Mouse (Mus musculus) CH12.LX (cell line): ENCODE results near the gene Dlk1. TPM values are rescaled to one million over a fixed set of nuclear protein-coding genes. Genes with fewer than 3 reads are reported as not detected.

Experiments
- DNase-seq: peaks from one replicate; pipeline ENCODE4 v3.0.0-alpha.2; 2013; ENCODE audit errors: extremely low read depth
- H3K27ac ChIP-seq: 2 replicates; pipeline ENCODE4 v1.5.1; 2012; ENCODE audit warnings: low read depth, mild to moderate bottlenecking, control low read depth, moderate library complexity; ENCODE audit not compliant: insufficient read depth
- H3K27me3 ChIP-seq: replicated peaks from 2 replicates; pipeline ENCODE3; 2012; ENCODE audit warnings: inconsistent platforms
- H3K36me3 ChIP-seq, 2 experiments: replicated peaks in 1 of 2; 2 replicates each; pipeline versions ENCODE3 to v1.6.1; 2012; ENCODE audit warnings: inconsistent platforms in 1 of 2, low read length in 1 of 2, mild to moderate bottlenecking in 1 of 2, mixed read lengths in 1 of 2, moderate library complexity in 1 of 2; ENCODE audit not compliant: control insufficient read depth in 1 of 2, insufficient read depth in 1 of 2
- H3K4me1 ChIP-seq, 2 experiments: 2 replicates each; pipeline ENCODE4 v1.6.1; 2012; ENCODE audit warnings: inconsistent platforms in 1 of 2, moderate library complexity in 1 of 2; ENCODE audit not compliant: insufficient read depth in 2 of 2, control insufficient read depth in 1 of 2
- H3K4me2 ChIP-seq: 2 replicates; pipeline ENCODE4 v1.6.1; 2012; ENCODE audit warnings: low read depth, mild to moderate bottlenecking, control low read depth; ENCODE audit not compliant: poor library complexity, insufficient read depth, severe bottlenecking
- H3K4me3 ChIP-seq, 3 experiments: fragments of 150-350 bp in 1 of 3; sonication (generic) in 1 of 3; replicated peaks in 1 of 3; 2 replicates each; pipeline versions ENCODE3 to v1.5.1; 2011 to 2012; ENCODE audit warnings: low read depth in 2 of 3, low read length in 2 of 3, mild to moderate bottlenecking in 2 of 3, moderate library complexity in 2 of 3, control low read depth in 1 of 3, improper control_type of control experiment in 1 of 3, inconsistent platforms in 1 of 3, mixed read lengths in 1 of 3; ENCODE audit not compliant: poor library complexity in 1 of 3
- H3K79me2 ChIP-seq: replicated peaks from 2 replicates; pipeline ENCODE4 v1.6.1; 2012; ENCODE audit warnings: mild to moderate bottlenecking, moderate library complexity; ENCODE audit not compliant: control insufficient read depth, poor library complexity, insufficient read depth, severe bottlenecking; ENCODE audit errors: extremely low read depth
- H3K9ac ChIP-seq: 2 replicates; pipeline ENCODE4 v1.6.1; 2012; ENCODE audit warnings: low read depth, mild to moderate bottlenecking, control low read depth, moderate library complexity; ENCODE audit not compliant: insufficient read depth
- H3K9me3 ChIP-seq: replicated peaks from 2 replicates; pipeline ENCODE3; 2012; ENCODE audit warnings: low read length, inconsistent platforms, mixed read lengths
- CHD2 ChIP-seq: IDR thresholded peaks from 2 replicates; pipeline ENCODE4 v1.6.1; 2011; ENCODE audit warnings: low read length, improper control_type of control experiment
- CTCF ChIP-seq, 2 experiments: IDR thresholded peaks in 1 of 2; conservative IDR thresholded peaks in 1 of 2; 2 replicates each; pipeline ENCODE4 v1.5.1; 2011 to 2012; ENCODE audit warnings: low read depth in 2 of 2, low read length in 2 of 2, improper control_type of control experiment in 1 of 2, inconsistent platforms in 1 of 2, mild to moderate bottlenecking in 1 of 2, moderate library complexity in 1 of 2
- E2F4 ChIP-seq: IDR thresholded peaks from 2 replicates; pipeline ENCODE4 v1.6.1; 2011; ENCODE audit warnings: low read depth, low read length, improper control_type of control experiment; ENCODE audit not compliant: insufficient replicate concordance
- EP300 ChIP-seq: IDR thresholded peaks from 2 replicates; pipeline ENCODE4 v1.6.1; 2011; ENCODE audit warnings: low read length, improper control_type of control experiment
- ETS1 ChIP-seq: conservative IDR thresholded peaks from 2 replicates; pipeline ENCODE4 v1.6.1; 2012; ENCODE audit warnings: low read depth, mild to moderate bottlenecking, inconsistent platforms, low read length, improper control_type of control experiment, moderate library complexity
- GABPA ChIP-seq: IDR thresholded peaks from 2 replicates; pipeline ENCODE4 v1.6.1; 2012; ENCODE audit warnings: low read depth, low read length, improper control_type of control experiment, inconsistent platforms; ENCODE audit not compliant: insufficient replicate concordance
- HCFC1 ChIP-seq: IDR thresholded peaks from 2 replicates; pipeline ENCODE4 v1.6.1; 2012; ENCODE audit warnings: low read depth, mild to moderate bottlenecking, inconsistent platforms, low read length, improper control_type of control experiment
- JUN ChIP-seq: IDR thresholded peaks from 2 replicates; pipeline ENCODE4 v1.6.1; 2011; ENCODE audit warnings: low read depth, mild to moderate bottlenecking, low read length, improper control_type of control experiment, moderate library complexity; ENCODE audit not compliant: insufficient read depth
- KAT2A ChIP-seq: IDR thresholded peaks from 2 replicates; pipeline ENCODE4 v1.6.1; 2012; ENCODE audit warnings: low read length, improper control_type of control experiment, inconsistent platforms; ENCODE audit not compliant: insufficient replicate concordance
- MAFK ChIP-seq: IDR thresholded peaks from 2 replicates; pipeline ENCODE4 v1.6.1; 2011; ENCODE audit warnings: low read length, improper control_type of control experiment; ENCODE audit not compliant: insufficient replicate concordance
- MAX ChIP-seq: IDR thresholded peaks from 2 replicates; pipeline ENCODE4 v1.6.1; 2011; ENCODE audit warnings: low read length, improper control_type of control experiment
- POLR2AphosphoS2 ChIP-seq: IDR thresholded peaks from 2 replicates; pipeline ENCODE4 v1.6.1; 2011; ENCODE audit warnings: low read depth, low read length, improper control_type of control experiment
- RAD21 ChIP-seq: IDR thresholded peaks from 2 replicates; pipeline ENCODE4 v1.6.1; 2011; ENCODE audit warnings: low read depth, mild to moderate bottlenecking, low read length, improper control_type of control experiment, moderate library complexity
- TBP ChIP-seq: conservative IDR thresholded peaks from 2 replicates; pipeline ENCODE4 v1.6.1; 2011; ENCODE audit warnings: low read depth, low read length, improper control_type of control experiment
- TCF12 ChIP-seq: IDR thresholded peaks from 2 replicates; pipeline ENCODE4 v1.6.1; 2014; ENCODE audit warnings: low read depth, mild to moderate bottlenecking, inconsistent platforms, low read length, improper control_type of control experiment
- USF2 ChIP-seq: conservative IDR thresholded peaks from 2 replicates; pipeline ENCODE4 v1.6.1; 2011; ENCODE audit warnings: low read depth, low read length, improper control_type of control experiment
- ZKSCAN1 ChIP-seq: IDR thresholded peaks from 2 replicates; pipeline ENCODE4 v1.6.1; 2012; ENCODE audit warnings: low read depth, inconsistent platforms, low read length, improper control_type of control experiment, borderline replicate concordance
- dilution Hi-C: fragments of 300-500 bp; cut with MboI; formaldehyde crosslinking; loops from 2 replicates; pipeline ENCODE4 v1.14.3; 2020; ENCODE audit warnings: low sequenced_read_pairs; ENCODE audit not compliant: extremely low pct_unique_long_range_greater_than_20kb, extremely low pct_ligation_motif_present
- in situ Hi-C: fragments of 300-500 bp; cut with MboI; formaldehyde crosslinking; loops from 3 replicates; pipeline ENCODE4 v1.14.3; 2019; ENCODE audit warnings: low sequenced_read_pairs, low pct_ligation_motif_present, low pct_unique_long_range_greater_than_20kb, mixed read lengths
- polyA plus RNA-seq: library from polyadenylated mRNA; unstranded; fragments of >175 nt; gene quantifications from 2 replicates; pipeline ENCODE4 v1.2.1, GENCODE M21; 2012; ENCODE audit warnings: low read depth; ENCODE audit not compliant: insufficient read length
- total RNA-seq, 2 experiments: library from RNA; depleted of rRNA; stranded (reverse); fragments of 300-350 nt in 1 of 2; fragments of >200 nt in 1 of 2; gene quantifications; 2 replicates each; pipeline ENCODE4 v1.2.3; 2012 to 2014

The Dlk1 gene
- total and polyA plus RNA-seq, 3 experiments: not detected

DNA sequence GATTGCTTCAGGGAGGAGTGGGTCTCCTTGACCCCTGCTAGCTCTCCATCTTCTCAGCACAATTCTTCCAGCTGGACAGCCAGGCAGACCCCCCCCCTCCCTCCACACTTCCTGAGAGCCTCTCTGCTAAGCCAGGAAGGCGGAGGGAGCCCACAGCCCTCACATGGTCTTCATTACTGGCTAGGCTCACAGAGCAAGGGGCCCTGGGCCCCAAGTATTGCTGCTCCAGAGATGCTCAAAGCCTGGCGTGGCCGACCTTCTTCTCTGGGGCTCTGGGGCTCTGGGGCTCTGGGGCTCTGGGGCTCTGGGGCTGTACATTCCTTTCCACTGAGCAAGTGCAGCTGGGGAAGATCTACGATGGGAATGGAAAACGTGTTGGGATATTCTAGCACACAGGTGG lies 39.9 kb upstream of the Dlk1 start:
- in situ Hi-C loops: no loop called here
- H3K27ac ChIP-seq: no peak overlapping the region

DNA sequence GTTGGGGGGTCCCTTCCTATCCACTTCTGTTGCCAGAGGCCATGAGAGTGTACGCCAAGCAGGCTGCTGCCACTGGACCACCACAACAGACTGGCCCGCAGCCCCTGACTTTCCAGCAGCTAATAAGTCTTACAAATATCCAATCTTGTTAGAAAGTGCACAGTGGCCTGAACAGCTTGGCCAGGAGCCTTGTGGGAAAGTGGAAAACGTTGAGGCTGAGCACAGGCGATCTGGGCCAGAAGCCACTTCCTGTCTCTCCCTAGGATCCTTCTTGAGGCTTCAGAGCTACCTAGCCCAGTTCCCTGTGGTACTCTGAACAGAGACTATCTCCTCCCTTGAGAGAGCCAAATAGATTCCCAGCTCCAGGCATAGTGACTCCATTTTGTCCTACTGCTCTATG lies 39.3 kb upstream of the Dlk1 start:
- TF ChIP-seq GABPA (no peak), HCFC1 (no peak), POLR2AphosphoS2 (no peak), MAX (no peak), E2F4 (no peak), CTCF (conservative IDR thresholded peaks at IDR 0.05 in 1 of 2, IDR thresholded peaks at IDR 0.05 in 1 of 2; ENCODE audit: low read depth in 2 of 2, low read length in 2 of 2) (no peak), ZKSCAN1 (no peak), TCF12 (no peak), MAFK (no peak), CHD2 (no peak), USF2 (no peak), TBP (no peak), RAD21 (no peak)
- no peaks in the 10 kb centered on the region for H3K36me3 ChIP-seq
- DNase-seq: no peak
- H3K4me1 ChIP-seq: no peaks in the 10 kb centered on the region
- in situ Hi-C loops (no loop called here), dilution Hi-C loops (no loop called here)
- H3K79me2 ChIP-seq: no peaks in the 10 kb centered on the region
- no peaks in the 10 kb centered on the region for H3K27me3 ChIP-seq
- no peak overlapping the region for H3K27ac ChIP-seq
- peaks cover 91% of the 10 kb centered on the region for H3K9me3 ChIP-seq
- no peak overlapping the region for H3K4me2 ChIP-seq
- no peak overlapping the region for H3K4me3 ChIP-seq
- H3K9ac ChIP-seq: no peak overlapping the region

More for the DNA sequence above, 39.9 kb upstream of the Dlk1 start:
- Histone ChIP-seq H3K4me3 (no peak overlapping the region), H3K36me3 (no peaks in the 10 kb centered on the region), H3K9ac (no peak overlapping the region)
- TF ChIP-seq JUN (no peak), KAT2A (no peak), ETS1 (no peak), CHD2 (no peak), EP300 (no peak), RAD21 (no peak), POLR2AphosphoS2 (no peak), USF2 (no peak)
- TF ChIP-seq, all 38 proteins: peak for 0
- Histone ChIP-seq H3K9me3 (peaks cover 91% of the 10 kb centered on the region), H3K4me2 (no peak overlapping the region), H3K4me1 (no peaks in the 10 kb centered on the region), H3K27me3 (no peaks in the 10 kb centered on the region), H3K79me2 (no peaks in the 10 kb centered on the region)
- dilution Hi-C loops: no loop called here
- DNase-seq: no peak
